Mouse (Mus musculus) cerebellum, adult 18-20 months (tissue): ENCODE measurements around the gene Neb.

ENCODE experiments used
- DNase-seq, 2 experiments: peaks; one replicate each; pipeline ENCODE4 v3.0.0; 2021

The Neb gene

DNA sequence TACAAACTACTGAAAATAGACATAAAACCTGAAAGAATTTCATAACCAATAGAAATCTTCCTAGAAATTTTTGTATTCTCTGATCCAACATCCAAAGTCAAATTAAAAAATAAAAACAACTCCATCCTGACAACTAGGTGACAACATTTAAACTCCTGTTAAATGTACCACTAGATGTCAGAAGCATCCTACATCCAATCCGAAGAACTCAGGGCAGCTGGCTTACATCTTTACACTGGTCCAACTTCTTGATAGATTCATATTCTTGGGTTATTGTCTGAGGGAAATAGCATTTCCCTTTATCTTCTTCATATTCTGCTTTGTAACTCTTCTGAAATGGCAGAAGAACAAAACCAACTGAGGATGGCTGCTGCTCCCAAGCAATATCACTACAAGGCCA is 74.9 kb downstream of the Neb start:
- DNase-seq: no peak

DNA sequence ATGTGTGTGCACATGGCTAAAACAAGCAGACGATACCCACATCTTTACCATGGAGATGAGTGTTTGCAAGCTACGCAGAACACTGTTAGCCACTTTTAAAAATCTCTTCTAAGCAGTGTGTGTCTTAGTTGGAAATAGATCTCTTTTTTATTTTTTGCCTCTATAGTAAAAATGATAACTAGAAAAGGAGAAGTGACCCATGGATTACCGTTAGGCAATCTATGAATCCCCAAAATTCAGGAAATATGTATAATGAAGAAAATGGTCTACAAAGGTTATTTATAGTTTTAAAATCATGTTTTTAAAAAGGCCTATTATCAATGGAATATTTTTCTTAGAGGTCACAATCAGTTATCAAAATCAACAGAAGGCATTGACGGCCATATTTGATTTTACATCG is 80.3 kb downstream of the Neb start:
- no peak for DNase-seq

DNA sequence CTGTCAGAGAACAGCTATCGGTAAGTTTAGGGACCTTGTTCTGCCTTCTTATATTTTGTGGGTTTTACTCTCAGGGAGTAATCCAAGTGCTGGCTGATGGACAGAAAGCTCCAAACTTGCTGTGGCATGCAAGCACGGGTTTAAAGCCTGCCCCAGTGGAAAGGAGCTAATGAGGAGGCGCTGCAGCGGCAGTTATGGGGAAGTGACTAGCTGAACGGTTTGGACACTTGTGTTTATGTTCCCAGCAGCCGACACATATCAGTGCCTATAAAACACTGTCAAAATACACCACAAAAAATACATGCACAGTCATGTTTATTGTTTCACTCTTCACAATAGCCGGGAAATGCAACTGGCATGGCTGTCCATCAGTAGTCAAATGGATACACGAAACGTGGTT is 81.5 kb downstream of the Neb start:
- no peak for DNase-seq

DNA sequence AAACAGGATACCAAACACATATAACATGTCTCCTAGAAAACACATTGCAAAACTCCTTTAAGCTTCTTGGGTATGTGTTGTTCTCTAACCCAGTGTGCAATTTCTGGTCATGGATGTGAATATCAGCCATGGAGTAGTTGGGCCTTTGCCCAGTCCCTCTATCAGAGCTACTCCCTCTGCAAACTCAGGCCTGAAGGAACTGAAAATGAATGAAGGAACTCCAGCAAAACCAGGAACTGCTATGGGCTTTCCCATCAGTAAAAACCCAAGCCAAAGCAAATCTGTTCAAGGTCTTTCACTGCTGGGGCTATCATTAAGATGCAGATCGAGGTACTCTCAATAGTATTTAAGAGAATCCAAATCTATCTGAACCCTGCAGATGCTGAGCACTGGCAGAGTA is 90.8 kb downstream of the Neb start:
- DNase-seq: no peak

DNA sequence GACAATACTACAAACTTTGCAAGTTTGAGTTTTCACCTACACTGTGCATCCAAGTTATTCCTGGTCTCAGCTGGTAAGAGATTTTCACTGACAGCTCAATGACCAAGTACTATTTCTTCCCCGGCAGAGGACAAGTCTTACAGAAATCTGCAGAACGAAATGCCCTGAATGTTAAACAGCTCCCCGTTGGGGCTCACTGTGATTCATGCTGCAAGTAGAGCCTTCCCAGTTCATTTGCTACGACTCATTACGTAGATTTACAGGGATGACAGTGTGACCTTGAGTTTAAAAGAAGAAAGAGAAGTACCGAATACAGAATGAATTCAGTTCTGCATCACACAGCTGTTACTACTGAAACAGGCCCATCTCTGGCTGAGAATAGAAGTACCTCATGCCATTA is 91.9 kb downstream of the Neb start:
- no peak for DNase-seq

DNA sequence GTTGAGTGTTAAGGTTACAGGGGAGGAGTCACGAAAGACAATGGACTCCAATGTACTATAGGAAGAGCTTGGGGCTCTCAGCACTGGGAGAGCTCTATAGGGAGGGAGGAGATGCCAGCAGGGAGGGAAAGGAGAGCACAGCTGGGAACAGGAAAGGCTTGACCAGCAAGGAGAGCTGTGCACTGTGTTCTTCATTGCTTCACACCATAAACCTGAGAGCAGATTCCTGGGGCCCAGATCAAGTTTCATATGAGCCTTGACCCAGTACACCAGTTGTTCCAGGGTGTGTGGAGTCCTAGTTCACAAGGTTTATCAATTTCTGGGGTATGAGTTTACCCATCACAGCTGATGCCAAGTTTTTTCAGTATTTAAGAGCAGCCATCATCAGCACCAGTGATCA is 106.1 kb downstream of the Neb start:
- DNase-seq: no peak

DNA sequence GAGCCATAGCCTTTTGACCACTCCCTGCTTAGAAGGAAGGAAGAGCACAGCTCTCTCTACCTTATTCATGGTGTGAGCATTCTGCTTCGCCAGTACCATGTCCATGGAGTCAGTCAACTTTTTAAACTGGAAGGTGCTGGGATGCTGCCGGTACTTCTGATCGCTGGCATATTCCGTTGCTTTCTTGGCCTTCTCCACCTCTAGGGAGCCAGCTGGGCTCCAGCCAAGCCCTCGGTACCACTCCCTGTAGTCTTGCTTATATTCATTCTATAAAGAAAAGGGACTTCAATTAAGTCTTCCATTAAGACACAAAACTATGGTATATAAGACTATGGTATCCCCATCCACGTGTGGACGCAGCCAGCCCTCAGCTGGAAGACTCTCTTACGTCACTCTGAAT is 107.4 kb downstream of the Neb start:
- peak in 1 of 2 experiments; percentile 25 for DNase-seq

DNA sequence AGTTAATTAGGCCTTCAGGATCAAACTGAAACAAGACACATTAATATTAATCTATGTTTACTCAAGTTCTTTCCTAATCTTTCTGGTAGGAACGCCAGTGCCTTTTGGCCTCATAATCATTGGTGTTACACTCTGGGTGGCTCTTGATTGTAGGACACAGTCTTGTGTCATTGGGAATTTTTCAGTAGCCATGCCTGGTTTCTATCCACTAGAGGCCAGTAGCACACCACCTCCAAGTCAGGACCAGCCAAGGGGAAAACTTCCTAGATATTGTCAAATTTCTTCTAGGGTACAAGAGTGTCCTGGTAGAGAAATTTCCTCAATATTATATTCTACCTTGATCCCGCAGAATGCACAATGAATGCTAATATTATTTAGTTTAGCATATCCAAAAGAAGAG is 116.1 kb downstream of the Neb start:
- DNase-seq: peak; percentile 66 to 71

DNA sequence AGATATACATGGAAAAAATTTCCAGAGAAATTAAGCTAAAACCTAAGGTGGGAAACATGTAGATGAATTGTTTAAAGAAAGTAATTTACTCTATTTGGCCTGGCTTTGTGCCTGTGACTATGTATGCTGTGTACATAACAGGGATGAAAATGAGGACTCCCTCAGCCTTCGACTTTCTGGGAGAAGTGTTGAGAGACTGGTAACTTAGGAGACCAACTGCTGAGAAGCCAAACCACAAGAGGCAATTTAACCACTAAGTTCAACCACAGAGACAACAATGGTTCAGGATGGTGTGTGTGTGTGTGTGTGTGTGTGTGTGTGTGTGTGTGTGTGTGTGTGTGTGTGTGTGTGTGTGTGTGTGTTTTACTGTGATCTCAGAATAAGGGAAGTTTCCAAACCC is 126.2 kb downstream of the Neb start:
- no peak for DNase-seq

DNA sequence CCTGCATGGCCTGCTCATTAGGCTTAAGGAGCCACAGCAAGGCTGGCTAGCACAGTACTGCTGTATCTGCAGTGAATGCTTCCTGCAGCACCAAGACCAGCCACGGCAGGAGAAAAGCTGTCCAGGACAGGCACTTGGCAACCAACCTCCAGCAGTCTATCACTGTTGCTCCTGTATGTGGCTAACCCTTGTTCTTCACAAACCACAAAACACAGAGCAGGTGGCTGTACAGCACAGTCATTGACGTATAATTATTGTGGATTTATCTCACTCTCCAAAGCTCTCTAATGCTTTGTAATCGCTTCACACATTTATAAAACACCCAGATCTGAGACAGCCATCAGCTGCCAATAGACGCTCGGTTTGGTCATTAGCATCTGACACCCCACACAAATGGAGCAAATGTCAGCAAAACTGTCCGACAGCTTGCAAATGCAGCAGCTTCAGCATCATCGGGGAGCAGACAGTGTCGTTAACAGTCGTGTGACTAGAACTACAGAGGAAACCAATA is 129.9 kb downstream of the Neb start:
- peak; percentile 42 for DNase-seq

DNA sequence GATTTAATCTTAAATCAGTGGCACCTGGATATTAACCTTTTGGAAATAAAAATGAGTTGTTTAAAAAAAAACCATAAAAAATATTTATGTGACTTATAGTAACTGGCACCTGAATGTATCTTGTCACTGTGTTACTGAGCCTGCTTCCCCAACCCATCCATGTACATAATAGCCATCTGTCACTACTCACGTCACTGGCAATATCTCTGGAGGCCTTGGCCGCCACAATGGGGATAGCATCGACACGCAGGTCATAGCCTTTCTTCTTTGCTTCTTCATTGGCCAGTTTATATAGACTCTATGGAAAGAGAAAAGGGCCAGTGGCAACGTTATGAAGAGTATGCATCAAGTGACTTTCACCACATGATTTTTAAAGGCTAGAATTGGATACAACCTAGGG is 133.2 kb downstream of the Neb start:
- DNase-seq: peak; percentile 62 to 73

DNA sequence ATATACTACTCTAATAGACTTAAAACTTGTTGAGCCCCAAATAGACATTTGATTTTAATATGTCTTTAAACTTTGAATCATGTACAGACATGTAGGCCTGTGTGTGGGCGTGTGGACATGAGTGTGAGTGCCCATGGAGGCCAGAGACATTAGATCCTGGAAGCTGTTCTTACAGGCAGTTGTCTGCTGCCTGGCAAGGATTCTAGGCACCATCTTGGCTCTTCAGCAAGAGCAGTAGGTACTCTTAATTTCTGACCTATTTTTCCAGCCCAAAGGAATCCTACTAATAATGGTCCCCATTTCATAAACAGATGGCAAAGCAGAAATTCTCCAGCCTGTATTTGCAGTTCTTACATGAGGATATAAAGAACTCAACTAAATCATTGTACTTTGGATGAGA is 135.6 kb downstream of the Neb start:
- DNase-seq: peak; percentile 61 to 65

DNA sequence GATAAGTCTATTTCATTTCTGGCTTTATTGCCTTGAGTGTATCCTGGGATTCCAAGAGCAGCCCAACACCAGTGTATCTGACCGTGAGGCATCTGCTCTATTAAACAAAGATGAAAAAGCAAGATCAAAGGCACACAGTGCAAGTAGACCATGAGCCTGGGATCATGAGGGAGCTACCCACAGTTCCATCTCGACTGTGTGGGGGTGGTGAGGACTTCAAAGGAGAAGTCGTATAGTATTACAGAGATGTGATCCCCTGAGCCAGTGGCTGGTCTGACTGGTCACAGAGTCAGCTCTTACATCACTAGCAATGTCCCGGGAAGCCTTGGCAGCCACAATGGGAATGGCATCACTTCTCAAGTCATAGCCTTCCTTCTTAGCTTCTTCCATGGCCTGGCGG is 140.4 kb downstream of the Neb start:
- no peak for DNase-seq

DNA sequence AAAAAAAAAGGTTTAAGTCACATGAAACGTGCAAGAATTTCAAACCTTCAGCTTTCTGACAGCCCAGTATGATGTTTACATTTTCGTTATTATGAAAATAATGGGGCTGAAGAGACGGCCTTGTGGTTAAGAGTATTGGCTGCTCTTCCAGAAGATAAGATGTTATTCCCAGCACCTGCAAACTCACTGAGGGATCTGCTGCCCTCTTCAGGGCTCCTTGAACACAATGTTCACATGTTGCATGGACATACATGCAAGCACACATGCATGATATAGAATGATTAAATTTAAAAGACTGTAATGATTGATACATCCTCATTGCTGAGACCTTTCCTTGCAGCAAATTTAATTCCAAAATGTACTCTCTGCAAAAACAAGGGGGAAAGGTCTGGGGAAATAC is 150.7 kb downstream of the Neb start:
- peak in 1 of 2 experiments; percentile 46 for DNase-seq

DNA sequence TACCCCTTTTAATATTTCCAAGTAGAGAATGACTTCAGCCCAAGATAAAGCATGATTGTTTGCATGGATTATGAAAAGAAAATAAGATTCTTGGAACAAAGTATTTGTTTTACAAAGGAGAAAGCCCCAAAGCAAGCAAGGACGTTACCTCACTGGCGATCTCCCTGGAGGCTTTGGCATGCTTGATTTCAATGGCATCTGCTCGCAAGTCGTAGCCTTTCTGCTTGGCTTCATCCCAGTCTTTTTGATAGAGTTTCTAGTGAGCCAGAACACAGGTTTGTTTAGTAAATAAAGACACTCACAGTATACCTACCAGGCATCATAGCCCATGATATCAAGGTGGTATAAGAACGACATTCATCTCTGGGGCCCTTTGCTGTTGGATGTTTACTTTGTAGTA is 153.9 kb downstream of the Neb start:
- peak; percentile 64 to 73 for DNase-seq

DNA sequence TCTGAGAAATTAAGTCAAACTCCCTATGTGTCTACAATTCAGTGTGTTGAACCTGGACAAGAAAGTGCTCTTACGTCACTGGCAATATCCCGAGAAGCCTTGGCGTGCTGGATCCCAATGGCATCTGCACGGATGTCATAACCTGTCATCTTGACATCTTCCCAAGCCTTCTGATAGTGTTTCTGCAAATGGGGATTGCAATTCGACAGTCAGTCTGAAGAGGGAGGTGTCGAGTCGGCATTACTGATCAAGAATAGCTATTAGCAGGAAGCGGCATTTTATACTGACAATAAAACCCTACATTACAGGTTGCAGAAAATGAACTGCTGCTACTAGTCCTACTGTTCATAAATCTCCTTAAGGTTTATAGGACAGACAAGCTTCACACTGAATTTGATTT is 158.2 kb downstream of the Neb start:
- peak; percentile 55 to 57 for DNase-seq

DNA sequence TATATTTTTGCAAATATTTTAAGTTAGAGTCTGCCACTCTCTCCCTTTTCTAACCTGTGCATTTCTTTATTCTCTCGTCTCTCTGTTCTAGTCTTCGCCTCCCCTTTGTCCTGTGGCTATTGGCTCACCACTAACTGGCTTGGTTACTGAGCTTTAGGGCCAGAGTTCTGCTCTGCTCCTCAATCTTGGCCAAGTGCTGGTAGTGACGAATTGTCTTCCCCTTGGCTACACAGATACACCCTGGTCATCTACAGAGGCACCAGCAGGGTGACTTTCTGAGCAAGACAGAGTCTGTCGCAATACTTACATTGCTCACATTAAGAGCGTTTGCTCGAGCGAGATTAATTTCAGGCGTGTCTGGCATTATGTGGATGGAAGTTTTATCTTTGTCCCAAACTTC is 162.3 kb downstream of the Neb start:
- DNase-seq: peak in 1 of 2 experiments; percentile 25

DNA sequence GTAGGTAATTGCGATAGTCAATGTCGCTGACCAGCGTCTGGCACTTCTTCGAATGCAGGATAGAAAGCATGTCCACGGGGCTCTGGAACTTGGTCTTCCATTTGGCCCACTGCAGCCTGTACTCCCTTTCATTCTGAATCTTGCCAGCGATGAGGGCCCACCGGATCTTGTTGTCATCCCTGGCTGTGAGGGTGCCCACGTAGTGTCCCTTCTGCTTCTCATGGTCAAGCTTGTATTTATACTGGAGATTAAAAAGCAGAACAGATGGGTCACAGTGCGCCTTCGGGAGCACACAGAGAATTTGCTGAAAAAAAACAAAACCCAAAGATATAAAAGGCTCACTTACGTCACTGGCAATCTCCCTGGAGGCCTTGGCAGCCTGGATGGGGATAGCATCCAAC is 165.7 kb downstream of the Neb start:
- DNase-seq: peak; percentile 87 to 91

DNA sequence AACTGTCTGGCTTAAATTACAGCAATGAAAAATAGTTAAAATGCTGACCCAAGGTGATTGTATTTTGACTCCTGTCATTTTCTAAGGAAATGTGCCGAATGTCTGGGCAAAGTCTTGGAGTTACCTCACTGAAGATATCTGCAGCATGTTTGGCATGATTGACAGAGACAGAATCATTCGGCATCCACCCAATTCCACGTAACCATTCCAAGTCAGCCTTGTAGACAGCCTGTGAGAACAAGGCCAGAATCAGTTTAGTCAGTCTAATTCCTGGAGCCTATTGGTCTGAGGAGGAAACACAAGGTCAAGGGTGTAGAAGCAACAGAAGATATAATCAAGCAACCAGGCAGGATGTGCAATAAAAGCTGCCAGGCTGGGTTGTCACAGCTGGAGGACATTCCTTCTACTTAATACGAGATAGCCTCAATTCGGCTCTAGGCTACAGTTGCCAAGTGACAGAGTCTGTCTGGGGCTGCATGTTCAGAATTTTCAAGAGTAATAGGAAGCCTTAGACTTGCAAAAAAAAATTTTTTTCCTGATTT is 166.8 kb downstream of the Neb start:
- peak; percentile 58 to 59 for DNase-seq

DNA sequence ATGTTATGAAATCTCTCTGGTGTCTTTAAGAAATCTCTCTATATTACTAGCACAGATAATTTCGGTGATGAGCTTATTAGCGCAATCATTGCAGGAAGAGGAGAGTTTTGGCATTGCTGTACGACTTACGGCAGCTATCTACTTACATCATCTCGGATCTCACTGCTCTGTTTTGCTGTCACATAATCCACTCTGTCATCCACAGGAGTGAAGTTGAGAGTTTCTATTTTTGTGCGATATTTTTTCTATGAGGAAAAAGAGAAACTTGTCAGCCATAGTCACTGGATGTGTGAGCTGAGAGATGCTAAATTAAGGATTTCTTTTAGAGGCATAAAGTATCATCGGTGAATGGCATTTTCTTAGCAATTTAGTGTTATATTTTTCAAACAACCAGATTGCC is 167.6 kb downstream of the Neb start:
- no peak for DNase-seq

DNA sequence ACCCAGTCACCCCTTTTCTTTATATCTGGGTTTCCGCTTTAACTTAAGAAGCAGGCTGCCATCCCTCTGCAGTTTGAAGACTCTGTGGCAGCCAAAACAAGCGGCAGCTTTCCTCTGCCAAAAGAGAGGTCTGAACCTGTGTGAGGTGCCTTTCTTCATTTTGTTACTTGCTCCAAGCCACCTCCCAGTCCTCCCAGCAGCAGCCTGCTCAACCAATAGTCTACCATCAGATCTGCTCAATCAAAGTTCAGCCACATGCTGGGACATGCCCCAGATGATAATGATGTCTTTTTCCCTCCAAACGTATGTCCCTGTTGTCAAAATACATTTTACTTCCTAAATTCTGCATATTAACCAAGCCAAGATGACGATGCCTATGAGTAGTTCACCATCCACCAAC is 173.3 kb downstream of the Neb start:
- no peak for DNase-seq

DNA sequence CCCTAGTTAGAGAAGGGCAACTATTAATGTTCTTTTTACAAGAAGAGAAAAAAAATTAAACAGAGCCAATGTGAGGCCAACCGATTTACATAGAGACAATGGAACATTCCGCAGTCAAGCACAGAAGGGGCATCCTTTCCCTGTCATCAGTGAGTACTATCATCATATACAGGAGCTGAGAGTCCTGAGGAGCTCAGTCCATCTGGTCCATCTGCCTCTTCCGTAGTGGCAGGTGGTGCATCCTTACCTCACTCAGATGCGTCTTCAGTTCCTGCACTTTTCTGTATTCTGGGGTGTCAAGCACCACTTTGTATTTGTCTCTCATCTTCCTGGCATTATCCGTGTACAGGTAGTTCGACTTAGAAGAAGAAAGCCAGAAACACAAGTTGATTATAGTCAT is 184.6 kb downstream of the Neb start:
- peak; percentile 81 to 82 for DNase-seq

DNA sequence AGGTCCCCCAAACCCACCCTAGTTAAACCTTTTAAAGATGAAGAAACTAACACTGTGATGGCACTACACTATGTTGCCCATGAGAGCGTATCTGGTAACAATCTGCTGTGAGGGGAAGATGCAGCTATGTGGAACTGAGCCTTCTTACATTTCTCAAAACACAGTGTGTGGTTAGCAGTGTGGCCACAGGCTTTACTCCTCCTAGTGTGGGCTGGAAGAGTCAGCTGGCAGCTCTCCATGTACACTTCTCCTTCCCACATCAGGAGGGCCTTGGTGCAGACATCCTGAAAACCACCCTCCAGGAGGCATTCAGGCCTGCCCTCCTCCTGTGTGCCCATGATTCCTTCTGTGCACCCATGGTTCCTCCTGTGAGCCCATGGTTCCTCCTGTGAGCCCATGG is 198.6 kb downstream of the Neb start:
- DNase-seq: no peak

DNA sequence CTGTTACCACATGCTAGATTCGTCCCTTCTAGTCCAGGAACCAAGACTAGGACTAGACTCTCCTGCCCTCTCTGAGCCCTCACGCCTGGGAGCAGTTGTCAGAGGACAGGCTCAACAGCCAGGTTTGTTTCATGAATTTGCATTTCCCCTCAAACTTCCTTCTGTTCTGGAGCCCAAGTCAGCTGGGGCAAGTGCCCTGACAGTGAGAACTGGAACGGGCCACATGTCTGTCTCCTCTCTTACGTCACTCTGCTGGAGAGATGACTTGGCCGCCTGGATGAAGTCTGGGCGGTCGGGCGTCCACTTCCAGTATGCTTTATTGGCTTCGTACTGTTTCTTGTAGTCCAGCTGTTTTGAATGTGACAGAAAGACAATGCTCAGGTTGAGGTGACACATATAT is 200.5 kb downstream of the Neb start:
- DNase-seq: no peak

DNA sequence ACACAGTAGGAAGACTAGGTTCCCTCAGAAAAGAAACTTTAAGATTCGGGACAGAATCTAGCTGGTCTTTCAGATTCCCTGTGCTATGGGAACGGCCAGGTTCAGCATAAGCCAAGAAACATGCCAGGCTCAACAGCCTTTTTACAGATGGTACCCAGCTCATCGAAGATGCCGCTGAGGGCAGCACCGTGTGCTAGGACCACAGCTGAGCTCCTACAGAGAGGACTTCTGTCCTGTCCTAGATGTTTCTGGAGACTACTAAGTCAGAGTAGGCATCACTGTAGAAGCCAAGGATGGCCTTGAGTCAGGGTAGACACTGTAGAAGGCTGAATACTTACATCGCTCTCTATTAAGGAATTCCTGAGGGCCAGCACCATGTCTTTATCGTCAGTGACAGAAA is 201.1 kb downstream of the Neb start:
- DNase-seq: peak; percentile 72 to 78

DNA sequence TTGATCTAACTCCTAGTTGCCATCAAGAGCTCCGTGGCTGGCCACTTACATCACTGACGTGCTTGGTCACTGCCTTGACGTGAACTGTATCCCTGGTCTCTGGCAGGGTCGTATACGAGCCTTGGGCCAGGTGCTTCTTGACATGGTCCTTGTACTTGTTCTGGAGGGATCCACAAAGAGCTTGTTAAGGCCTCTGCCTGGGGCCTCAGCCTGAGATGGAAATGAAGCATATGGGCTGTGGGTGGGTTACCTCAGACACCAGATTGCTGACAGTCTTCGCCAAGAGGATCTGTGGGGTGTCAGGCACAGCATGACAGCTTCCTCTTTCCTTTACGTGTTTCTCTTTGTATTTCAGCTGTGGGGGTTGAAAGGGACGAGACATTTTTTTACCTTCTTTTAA is 201.7 kb downstream of the Neb start:
- DNase-seq: peak; percentile 87 to 92
